In the genomic region with DNA sequence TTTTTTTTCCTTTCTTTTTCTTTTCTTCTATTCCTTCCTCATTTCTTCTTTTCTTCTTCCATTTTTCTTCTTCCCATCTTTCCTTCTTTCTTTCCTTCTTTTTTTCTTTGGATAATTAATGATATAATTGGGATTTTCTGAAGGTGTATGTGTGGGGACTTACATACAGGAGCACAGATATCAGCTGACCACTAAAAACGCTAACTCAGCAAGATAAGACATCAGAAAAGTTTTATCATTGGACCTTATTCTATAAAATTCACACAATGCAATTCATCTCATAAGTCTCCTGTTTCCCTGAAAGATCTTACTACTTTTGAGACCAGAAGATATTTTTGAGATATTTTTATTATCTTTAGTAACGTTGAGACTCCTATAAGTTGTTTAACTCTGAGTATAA, we compare ENCODE assay signal across 16 mouse cellular contexts.
"Had no signal": no experiment of that assay in that cellular context is flagged by ENCODE, and none has a peak within 500 bp of the region (broad histone marks: within the 10 kb centered on the region; RNA-seq: fewer than 3 reads in every experiment).

No protein-coding gene starts in this region.

- H3K4me1 ChIP-seq: neural tube, embryonic 13.5 days; neural tube, embryonic 15.5 days; stomach, embryonic 15.5 days had no signal

- H3K36me3 ChIP-seq: neural tube, embryonic 13.5 days; neural tube, embryonic 15.5 days; stomach, embryonic 15.5 days had no signal

- DNase-seq: retina, postnatal 1 day; right cerebral cortex, adult 18-20 months; right cerebral cortex, postnatal 14 days; right cerebral cortex, postnatal 25 days; right cerebral cortex, postnatal 4 days; spleen, adult 18-20 months; thymus, adult 18-20 months; thymus, adult 2 months; thymus, postnatal 14 days; thymus, postnatal 25 days; thymus, postnatal 36 days; thymus, postnatal 4 days had no signal

- H3K9ac ChIP-seq: neural tube, embryonic 13.5 days; neural tube, embryonic 15.5 days; stomach, embryonic 15.5 days had no signal

- H3K27ac ChIP-seq: neural tube, embryonic 13.5 days; neural tube, embryonic 15.5 days; stomach, embryonic 15.5 days; stomach, postnatal 0 days had no signal

- H3K9me3 ChIP-seq: stomach, embryonic 15.5 days had no signal

- H3K4me2 ChIP-seq: neural tube, embryonic 13.5 days; neural tube, embryonic 15.5 days; stomach, embryonic 15.5 days had no signal

- H3K27me3 ChIP-seq: neural tube, embryonic 13.5 days; neural tube, embryonic 15.5 days; stomach, embryonic 15.5 days had no signal

- H3K4me3 ChIP-seq: neural tube, embryonic 13.5 days; neural tube, embryonic 15.5 days; stomach, embryonic 15.5 days had no signal
